Mouse (Mus musculus) myocyte (in vitro differentiated cells): ENCODE measurements around the gene Lrig1.

ENCODE experiments used
- POLR2A ChIP-seq: IDR thresholded peaks from one replicate; pipeline ENCODE4 v1.6.1; 2011; ENCODE audit warnings: low read depth, mild to moderate bottlenecking, control low read depth, moderate library complexity; ENCODE audit not compliant: insufficient read length
- POLR2AphosphoS2 ChIP-seq: IDR thresholded peaks from one replicate; pipeline ENCODE4 v1.6.1; 2011; ENCODE audit warnings: low read depth, control low read depth; ENCODE audit not compliant: insufficient read length

DNA sequence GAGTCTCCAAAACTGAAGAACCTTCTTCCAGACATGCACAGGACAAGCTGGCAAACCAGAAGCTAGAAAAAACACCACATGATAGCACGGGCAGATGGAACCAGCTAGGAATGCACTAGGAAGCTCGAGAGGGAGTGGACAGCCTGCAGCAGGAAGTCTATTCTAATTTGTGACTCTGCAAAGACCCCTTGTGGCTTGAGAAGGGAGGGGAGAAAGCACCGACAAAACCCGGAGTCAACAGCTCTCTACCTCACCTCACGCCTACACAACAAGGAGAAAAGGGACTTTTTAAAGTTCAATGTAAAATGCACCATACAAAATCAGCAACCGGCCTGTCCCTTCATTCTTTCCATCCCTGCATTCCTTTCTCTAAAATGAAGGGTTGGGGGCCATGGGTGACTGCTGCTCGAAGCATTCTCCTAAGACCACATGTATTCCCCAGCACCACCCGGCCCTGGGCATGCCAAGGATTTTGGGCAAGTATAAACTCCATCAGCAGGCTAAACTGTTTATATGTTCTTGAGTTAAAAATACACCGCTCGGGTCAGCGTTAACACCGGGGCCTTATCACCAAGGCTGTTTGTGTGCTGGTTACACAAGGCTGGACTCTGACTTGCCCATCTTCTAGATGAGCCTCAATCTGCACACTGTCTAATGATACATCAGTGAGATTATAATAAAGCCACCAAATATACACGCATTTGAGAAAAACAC is 15.0 kb downstream of the Lrig1 start:
- no peak for TF ChIP-seq POLR2AphosphoS2
- no peak for TF ChIP-seq POLR2A
